Mouse (Mus musculus) olfactory bulb, adult 2 months (tissue): ENCODE measurements around the gene Maz.

Source experiments
- CTCF ChIP-seq: fragments of 200-500 bp; IDR thresholded peaks from 2 replicates; pipeline ENCODE4 v1.5.1; 2012; ENCODE audit warnings: low read depth, mild to moderate bottlenecking, low read length, moderate library complexity; ENCODE audit not compliant: insufficient read depth
- POLR2A ChIP-seq: fragments of 200-500 bp; IDR thresholded peaks from 2 replicates; pipeline ENCODE4 v1.6.1; 2012; ENCODE audit warnings: mild to moderate bottlenecking, low read depth, low read length, moderate library complexity; ENCODE audit not compliant: insufficient read depth

- TF ChIP-seq POLR2A: peak; percentile 9; the same call in 1 of the 2 replicates
- TF ChIP-seq CTCF: no peak
These were observed 5.8 kb downstream of the Maz start, which contains the start of the genes Gm42742 and Prrt2 for GRCm38 (mm10) chr7:127020901-127021562.
